Mouse (Mus musculus): ENCODE measurements around the gene Fam71e1. TPM values are rescaled to one million over a fixed set of nuclear protein-coding genes. Genes with fewer than 3 reads are reported as not detected.

Gene Fam71e1
- total RNA-seq, 4 experiments from 2014 or later: 2.5 to 6.7 (median 3.3) TPM

DNA sequence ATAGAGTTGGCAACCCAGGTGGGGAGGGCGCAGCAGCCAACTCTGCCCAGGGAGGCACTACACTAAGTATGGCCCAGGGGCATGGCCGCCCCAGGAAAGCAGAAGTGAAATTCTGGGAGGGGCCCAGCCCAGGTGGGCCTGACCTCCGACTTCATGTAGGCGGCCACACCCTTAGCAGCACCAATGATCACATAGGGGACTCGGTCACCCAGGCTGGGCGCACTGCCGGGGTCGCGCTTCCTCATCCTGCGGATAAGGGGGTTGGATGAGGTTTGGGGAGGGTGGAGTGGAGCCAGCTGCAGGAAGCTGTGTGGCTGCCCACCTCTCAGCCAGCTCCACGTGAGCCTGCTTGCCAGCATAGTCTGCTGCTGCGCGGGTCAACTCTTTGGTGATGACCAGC lies 37.9 kb downstream of the Fam71e1 start:
- DNase-seq (ENCODE audit: low spot score): no peak

DNA sequence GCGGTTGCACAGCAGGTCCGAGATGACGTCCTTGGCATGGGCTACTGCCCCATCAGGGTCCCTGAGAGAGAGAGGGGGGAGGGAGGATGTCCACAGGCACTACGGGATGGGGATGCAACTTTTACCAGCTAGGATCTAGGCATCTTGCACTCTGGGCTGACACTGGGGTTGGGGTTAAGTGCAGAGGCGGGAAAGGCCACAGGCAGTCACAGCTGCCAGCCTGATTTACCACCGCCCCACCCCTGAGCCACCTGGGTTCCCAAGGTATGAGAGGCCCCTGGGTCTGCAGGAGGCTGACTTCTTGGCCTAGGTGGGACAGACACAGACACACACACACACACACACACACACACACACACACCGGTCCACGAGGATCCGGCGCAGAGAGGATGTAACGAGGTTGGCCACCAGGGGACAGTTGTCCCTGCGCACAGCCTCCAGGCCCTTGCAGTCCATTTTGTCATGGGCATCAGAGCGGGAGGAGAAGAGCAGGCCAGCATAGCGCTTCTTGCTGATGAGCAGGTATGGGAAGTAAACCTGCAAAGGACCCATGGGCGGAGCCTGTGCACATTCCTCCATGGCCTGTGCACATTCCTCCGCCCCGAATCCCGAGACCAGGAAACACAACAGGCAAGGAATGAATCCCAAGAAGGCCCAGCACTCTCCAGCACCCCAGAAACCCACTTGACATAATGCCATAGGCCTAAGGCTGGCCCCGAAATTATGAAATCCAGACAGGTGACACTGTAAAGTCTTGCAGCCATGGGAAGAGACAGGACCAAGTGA lies 38.5 kb downstream of the Fam71e1 start:
- DNase-seq (ENCODE audit: low spot score): no peak

DNA sequence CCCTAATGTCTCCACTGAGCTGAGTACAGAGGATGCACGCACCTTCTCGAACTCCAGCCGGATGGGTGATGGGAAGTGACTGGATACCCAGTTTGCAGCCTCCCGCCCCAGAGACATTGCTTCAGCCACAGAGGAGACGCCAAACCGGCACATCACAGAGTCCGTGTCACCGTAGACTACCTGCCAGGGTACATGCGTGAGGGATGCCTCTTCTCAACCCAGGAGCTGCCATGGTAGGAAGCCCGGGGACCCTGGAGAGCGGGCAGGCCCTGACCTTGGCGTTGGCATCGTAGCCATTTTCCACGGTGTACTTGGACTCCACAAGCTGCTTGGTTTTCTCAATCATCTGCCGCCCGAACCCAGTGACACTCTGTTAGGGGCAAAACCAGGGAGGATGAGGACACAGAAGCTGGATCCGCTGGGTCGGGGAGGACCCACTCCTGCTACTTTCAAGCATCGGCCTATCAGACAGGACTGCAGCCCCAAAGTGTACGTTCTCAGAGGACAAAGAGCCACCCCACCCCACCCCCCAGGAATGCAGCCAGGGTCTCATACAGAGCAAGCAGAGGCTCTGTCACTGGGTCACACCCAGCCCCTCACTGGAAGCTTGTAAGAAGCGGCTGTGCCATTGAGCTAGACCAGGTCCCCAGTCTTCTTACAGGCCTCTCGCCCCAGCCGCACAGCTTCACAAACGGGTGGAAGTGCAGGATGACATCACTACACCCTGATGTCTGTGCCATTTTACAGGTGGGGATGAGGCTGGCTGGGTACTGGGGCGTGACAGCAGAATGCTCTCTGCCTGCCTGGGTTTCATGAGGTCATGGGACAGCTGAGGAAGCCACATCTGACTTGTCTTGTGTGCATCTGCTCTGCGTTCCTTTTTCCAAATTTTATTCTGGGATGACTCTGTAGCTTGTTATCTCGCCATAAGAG lies 39.5 kb downstream of the Fam71e1 start:
- no peak for DNase-seq (ENCODE audit: low spot score)

DNA sequence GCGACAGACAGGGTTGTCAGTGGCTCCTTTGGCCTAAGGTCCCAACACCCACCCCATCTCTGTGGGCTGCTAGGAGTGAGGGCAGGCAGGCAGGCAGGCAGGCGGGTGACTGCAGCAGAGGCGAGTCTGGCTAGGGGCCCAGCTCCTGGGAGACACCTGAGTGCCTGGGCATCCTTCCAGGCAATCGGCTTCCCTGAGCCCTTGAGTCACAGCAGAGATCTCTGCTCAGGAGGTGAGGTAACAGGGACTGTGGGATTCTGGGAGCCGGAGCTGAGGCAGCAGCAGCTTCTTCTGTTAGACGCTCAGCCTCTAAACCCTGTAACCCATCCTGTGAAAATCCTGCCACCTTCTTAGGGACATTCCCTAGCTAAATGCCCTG lies 40.2 kb downstream of the Fam71e1 start:
- DNase-seq (ENCODE audit: low spot score): no peak

DNA sequence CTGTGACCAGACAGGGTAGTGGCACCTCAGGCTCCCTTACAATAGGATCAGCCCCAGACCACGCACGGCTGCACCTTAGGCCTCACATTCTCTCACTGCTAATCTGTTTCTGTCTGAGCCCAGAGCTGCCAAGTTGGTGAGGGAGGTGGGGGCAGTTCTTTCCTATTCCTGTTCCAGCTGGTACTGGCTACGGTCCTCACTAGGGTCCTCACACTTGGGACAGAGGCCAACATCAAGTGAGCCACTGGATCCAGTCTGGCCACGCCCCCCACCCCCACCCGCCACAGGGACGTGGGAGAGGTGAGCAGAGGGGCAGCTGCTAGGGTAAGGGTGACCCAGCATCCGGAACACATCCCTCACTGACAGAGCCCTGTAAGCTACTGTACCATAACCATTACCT lies 40.6 kb downstream of the Fam71e1 start:
- DNase-seq (ENCODE audit: low spot score): no peak

DNA sequence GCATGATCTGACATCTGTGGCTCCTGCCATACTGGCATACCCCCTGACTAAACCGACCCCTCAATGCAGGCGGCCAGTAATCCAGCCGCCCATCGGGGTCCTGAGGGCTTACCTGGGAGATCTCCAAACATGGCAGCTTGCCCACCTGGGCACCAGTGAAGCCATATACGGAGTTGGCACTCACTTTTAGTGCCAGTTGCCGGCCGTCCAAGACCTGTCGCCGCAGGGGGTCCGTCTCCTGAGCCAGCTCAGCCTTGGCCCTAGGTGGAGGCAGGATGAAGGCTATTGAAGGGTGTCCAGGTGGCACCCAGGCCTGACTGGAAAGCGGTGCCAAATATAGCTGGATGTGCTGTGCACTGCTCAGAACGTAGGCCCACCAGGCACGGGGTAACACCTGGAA lies 41.1 kb downstream of the Fam71e1 start:
- DNase-seq (ENCODE audit: low spot score): no peak

DNA sequence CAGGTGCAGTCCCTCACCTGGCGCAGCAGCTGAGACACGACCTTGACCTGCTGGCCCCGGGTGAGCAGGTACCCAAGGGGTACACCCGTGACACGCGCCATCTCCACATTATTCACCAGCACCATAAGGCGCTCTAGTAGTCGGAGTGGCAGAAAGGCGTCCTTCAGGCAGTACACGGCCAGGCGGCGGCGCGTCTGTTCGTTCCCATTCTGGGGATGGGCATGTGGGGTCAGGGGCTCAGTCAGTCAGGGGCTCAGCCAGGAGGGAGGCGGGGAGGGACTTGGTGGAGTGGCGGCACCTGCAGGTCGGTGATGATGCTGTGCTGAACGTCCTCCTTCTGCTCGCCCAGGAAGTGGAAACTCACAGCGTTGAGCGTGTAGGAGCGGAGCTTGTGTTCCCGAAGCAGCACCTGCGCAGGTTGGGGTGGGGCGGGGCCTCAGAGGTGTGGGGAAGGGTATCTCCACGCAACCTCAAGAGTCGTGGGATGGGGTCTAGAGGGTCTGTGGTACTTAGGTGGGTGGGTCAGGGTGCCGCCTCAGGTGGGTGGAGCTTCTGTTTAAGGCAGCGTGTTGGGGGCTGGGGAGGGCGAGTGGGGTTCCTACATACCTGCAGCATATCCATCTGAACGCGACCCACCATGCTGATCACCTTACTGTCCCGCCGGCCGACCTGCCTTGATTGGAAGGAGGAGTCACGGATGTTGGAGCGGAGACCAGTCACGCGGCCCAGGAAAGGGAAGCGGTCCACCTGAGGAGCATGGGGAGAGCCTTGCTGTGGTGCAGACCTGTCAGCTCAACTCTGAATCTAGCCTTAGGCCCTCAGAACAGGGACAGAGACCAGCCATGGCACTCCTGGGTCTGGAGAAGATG lies 42.6 kb downstream of the Fam71e1 start:
- no peak for DNase-seq (ENCODE audit: low spot score)

DNA sequence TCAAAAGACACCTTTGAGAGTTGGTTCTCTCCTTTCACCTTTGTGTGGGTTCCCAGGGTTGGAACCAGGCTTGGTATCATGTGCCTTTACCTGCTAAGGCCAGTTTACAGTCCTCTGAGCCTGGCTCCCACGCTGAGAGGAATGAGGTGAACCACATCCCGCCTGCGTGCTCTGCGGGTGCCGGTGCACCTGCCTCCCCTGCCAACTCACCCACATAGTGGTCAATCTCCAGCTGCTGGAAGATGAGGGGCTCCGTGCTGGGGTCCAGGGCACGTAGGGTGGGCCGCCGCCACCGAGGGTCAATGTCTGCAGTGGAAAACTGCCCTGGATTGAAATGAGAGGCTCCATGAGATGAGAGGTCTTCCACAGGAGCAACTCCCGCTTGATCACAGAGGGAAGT lies 46.2 kb downstream of the Fam71e1 start:
- no peak for DNase-seq (ENCODE audit: low spot score)

DNA sequence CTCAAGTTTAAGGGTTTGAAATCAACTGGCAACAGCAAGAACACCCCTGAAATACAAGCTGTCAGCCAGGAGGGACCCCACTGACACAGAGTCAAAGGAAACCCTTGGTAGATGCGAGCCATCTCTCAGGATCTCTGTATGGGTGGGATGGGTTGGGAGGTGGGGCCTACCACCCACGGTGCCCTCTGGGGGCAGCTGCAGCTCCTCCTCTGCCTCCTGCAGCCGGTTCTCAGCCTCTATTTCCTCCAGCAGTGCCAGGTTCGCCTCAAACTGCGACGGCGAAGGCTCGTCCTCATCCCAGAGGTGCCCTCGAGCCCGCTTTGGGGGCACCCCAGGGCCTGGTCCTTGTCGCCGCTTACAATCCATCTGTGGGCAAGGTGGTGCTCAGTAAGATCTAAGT lies 46.7 kb downstream of the Fam71e1 start:
- DNase-seq (ENCODE audit: low spot score): no peak

DNA sequence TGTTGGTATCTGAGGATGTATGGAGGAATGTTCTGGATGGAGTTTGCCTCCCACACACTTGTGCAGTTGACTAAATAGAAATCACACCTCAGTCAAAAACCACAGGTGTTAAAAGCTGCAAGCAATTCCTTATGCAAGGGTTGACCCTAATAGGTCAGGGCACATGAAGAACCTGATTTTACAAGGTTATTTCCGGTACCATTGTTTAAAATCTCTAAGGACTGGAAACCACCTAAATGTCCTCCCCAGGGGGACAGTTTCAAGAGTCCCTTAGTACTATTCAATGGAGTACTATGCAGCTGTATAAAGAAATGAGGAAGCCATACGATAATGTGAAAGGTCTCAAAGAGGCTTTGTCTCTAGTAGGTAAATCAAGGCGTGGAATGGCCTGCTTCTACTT lies 49.9 kb downstream of the Fam71e1 start:
- DNase-seq (ENCODE audit: low spot score): no peak

DNA sequence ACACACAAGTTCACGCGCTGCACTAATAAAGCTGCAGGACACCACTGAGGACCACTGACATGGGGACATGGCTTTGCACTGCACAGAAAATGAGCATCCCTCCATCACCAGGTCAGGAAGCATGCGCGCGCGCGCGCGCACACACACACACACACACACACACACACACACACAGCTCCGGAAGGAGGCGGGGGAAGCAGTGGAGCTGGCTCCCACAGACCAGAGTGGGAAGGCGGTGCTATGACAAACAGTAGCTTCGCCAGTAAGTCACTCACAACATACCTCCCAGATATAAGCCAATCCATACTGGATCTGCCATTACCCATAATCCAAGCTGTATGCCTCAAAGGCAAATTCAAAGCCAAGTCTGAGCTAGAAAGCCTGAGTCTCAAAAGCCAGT lies 50.7 kb downstream of the Fam71e1 start:
- no peak for DNase-seq (ENCODE audit: low spot score)

DNA sequence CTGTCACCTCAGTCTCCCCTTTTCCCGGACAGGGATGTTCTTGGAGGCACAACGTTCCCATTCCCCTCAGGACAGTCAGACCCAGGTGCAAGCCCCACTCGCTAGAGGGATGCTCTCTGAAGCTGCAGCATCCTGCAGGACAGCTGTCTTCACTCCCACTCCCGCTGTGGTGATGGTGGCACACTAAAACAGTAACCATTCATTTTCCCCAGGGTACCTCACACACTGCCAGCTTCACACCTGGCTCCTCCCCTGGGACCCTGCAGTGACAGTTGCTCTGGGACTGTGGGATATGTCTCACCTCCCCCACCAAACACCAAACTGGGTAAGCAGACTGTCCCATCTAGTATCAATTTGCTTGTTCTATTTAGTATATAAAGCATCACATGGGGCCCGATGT lies 51.3 kb downstream of the Fam71e1 start:
- DNase-seq (ENCODE audit: low spot score): no peak

DNA sequence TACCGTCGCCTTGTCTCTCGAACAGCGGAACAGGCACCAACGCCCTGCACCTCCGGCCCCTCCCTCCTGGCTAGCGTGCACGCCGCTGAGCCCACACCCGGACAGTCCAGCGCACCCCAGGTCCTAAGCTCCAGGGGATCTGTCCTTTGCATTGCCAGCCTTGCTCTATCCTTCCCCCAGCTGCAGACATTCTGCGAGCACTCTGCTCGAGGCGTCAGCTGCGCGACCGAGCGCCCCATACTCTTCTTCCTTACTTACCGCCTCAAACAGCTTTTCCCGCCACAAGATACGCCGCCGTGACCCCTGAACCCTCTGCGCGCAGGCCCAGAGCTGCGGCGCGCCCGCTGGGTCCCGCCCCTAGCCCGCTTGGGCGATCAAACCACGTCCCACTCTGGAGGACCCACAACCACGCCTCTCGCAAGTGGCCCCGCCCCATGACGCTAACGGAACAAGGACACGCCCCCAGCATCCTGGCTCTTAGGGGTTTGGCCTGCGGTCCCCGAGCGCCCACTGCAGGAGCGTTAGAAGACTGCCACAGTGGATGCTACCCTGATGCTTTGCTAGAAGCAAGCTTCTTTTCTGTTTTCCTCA lies 52.2 kb downstream of the Fam71e1 start, which contains the start of gene Pold1:
Gene Pold1, minus strand, starts transcription at position 353 of the 591 bp plus-strand sequence.
- DNase-seq (ENCODE audit: low spot score): peak; percentile 100

DNA sequence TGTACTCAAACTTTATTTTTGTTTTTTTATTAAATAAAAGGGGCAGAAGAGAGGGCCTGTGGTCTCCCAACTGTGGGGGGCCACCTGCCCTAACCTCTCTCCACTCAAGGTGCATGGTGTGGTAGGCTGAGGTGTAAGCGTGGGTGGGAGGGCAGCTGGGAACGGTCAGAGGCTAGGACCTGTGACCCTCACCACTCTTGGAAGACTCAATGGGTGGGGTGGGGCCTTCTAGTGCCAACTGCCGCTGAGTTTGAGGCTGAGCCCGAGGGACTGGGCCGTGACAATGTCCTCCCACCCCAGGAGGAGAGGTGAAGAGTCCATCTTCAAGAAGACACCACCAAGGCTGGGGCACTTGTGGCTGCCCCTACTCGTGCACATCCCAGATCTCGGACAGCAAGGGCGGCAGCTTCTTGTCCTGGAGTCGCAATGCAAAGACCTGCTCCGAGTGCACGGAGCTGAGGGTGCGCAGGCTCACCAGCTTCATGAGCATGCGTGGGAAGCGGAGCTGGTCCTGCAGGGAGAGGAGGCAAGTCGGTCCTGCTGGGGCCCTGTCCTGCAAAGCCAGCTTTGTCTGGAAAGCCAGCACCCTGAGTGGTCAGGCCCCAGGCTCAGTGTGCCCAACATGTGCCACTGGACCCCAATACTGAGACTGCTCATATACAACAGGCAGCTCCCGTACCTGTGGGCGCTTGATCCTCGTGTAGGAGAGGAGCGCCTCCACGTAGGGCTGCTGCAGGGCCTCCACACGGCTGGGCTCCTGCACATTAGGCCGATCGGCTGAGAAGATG lies 53.4 kb downstream of the Fam71e1 start:
- no peak for DNase-seq (ENCODE audit: low spot score)

DNA sequence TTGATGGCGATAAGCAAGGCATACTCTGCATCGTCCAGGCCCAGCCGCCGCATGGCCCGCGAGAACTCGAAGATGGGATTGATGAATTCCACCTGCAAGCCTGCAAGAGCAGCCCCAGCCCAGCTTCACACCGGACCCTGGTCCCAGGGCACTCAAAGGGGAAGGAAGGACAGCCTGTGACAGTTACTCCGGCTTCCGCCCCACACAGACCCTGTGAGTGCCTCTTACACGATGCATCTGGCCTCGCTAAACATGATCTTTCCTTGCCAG lies 54.0 kb downstream of the Fam71e1 start:
- DNase-seq (ENCODE audit: low spot score): no peak

Small RNAs within 50 kb of the gene (microRNA-seq; reads per million reads assigned to microRNA genes)
- 5.9 reads per million, percentile 14 among the genes with 10 or more reads in this experiment for gene Mir7052
- gene Mir7053: not detected

Other genes starting within 250 kb of the Fam71e1 start
- under 1 TPM; 0.31 to 0.98 (median 0.74) TPM for gene 1700028J19Rik, start 249.9 kb upstream of the Fam71e1 start, total RNA-seq (2022)
- 10 to 100 TPM in 3 of 4 experiments, 1 to 10 TPM in 1; 8.9 to 18.2 (median 13.7) TPM for gene 2410002F23Rik, start 249.9 kb upstream of the Fam71e1 start, total RNA-seq (2022)
- not detected for gene Acp4, start 239.2 kb upstream of the Fam71e1 start, total RNA-seq (2022)
- not detected for gene Gm15517, start 235.1 kb upstream of the Fam71e1 start, total RNA-seq (2022)
- gene Clec11a, start 189.7 kb upstream of the Fam71e1 start, total RNA-seq (2022): 1 to 10 TPM in 1 of 4 experiments, under 1 TPM in 3; 0.41 to 1.2 (median 0.67) TPM
- 1 to 10 TPM; 1.8 to 4.7 (median 3.3) TPM for gene Shank1, start 186.3 kb upstream of the Fam71e1 start, total RNA-seq (2022)
- gene Syt3, start 112.5 kb upstream of the Fam71e1 start, total RNA-seq (2022): 1 to 10 TPM; 2.4 to 3.7 (median 3.1) TPM
- under 1 TPM in 1 of 4 experiments, not detected in 3; 0.46 TPM for gene 1700008O03Rik, start 110.8 kb upstream of the Fam71e1 start, total RNA-seq (2022)
- gene Lrrc4b, start 67.6 kb upstream of the Fam71e1 start, total RNA-seq (2022): 10 to 100 TPM; 33.5 to 37.9 (median 36.4) TPM
- 1 to 10 TPM in 1 of 4 experiments, under 1 TPM in 1, not detected in 2; 0.79 to 1.5 TPM for gene Aspdh, start 31.2 kb upstream of the Fam71e1 start, total RNA-seq (2022)
- gene Josd2, start 28.6 kb upstream of the Fam71e1 start, total RNA-seq (2022): 100 to 1,000 TPM; 109 to 130 (median 125) TPM
- gene Emc10, start 52 bp upstream of the Fam71e1 start, total RNA-seq (2022): 10 to 100 TPM; 73.8 to 84.8 (median 83.7) TPM
- gene Mybpc2, start 28.1 kb downstream of the Fam71e1 start, total RNA-seq (2022): 10 to 100 TPM; 14.6 to 21.4 (median 17.7) TPM
- 1 to 10 TPM in 1 of 4 experiments, under 1 TPM in 3; 0.13 to 1.3 (median 0.27) TPM for gene Spib, start 35.5 kb downstream of the Fam71e1 start, total RNA-seq (2022)
- gene Pold1, start 52.3 kb downstream of the Fam71e1 start, total RNA-seq (2022): 10 to 100 TPM; 13.4 to 15.9 (median 14.9) TPM
- 10 to 100 TPM; 42.6 to 56.6 (median 45.5) TPM for gene Nr1h2, start 57.4 kb downstream of the Fam71e1 start, total RNA-seq (2022)
- 1 to 10 TPM in 1 of 4 experiments, under 1 TPM in 3; 0.28 to 1.9 (median 0.37) TPM for gene Napsa, start 75.8 kb downstream of the Fam71e1 start, total RNA-seq (2022)
- 1 to 10 TPM; 2.7 to 4.0 (median 2.7) TPM for gene Kcnc3, start 94.1 kb downstream of the Fam71e1 start, total RNA-seq (2022)
- 100 to 1,000 TPM in 1 of 4 experiments, 10 to 100 TPM in 3; 88.0 to 111 (median 88.2) TPM for gene Myh14, start 174.3 kb downstream of the Fam71e1 start, total RNA-seq (2022)
- not detected for gene Izumo2, start 212.2 kb downstream of the Fam71e1 start, total RNA-seq (2022)

Data from heart, adult 8-10 months (tissue).